Mouse (Mus musculus) liver, embryonic 14.5 days (tissue): ENCODE measurements around the gene Mitf.

ENCODE experiments used
- CTCF ChIP-seq: IDR thresholded peaks from 2 replicates; pipeline ENCODE4 v1.5.1; 2016; ENCODE audit warnings: antibody characterized with exemption, low read depth, control low read depth
- EP300 ChIP-seq: IDR thresholded peaks from 2 replicates; pipeline ENCODE4 v1.6.1; 2016; ENCODE audit warnings: antibody characterized with exemption, low read depth

DNA sequence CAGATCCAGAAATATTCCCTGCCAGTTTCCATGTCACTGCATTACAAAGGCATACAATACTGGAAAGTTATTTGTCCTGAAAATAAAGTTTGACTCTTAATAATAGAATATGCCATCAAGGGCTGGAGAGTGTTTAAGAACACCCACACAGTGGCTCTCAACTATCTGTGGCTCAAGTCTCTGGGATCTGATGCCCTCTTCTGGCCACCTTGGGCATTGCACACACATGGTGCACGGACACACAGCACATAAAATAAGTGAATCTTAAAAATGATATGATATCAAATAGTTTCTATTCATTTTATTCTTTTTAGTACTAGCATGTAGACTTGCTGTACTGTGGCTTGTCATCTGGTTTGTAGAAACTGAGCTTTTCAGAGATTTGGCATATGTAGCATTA lies 198.7 kb downstream of the Mitf start:
- TF ChIP-seq CTCF = peak; percentile 77
- no peak for TF ChIP-seq EP300
